ENCODE assay signal across 18 mouse cellular contexts in genomic region chr4:120342658-120343057, GRCm38 (mm10). TPM values are rescaled to one million over a fixed set of nuclear protein-coding genes. Genes with fewer than 3 reads are reported as not detected.
DNase-seq lines count a peak whose midpoint lies in the region; ATAC-seq lines count a peak whose summit lies in the region.
"Had no signal": no experiment of that assay in that cellular context is flagged by ENCODE, and none has a peak within 500 bp of the region (broad histone marks: within the 10 kb centered on the region; RNA-seq: fewer than 3 reads in every experiment).

No protein-coding gene starts in this region.

- H3K27me3 ChIP-seq in heart, embryonic 10.5 days (ENCODE audit: insufficient read depth, poor library complexity, severe bottlenecking) = no peaks in the 10 kb centered on the region
- H3K27me3 ChIP-seq in forebrain, embryonic 10.5 days (ENCODE audit: poor library complexity, severe bottlenecking) = no peaks in the 10 kb centered on the region
- H3K27me3 ChIP-seq: embryonic facial prominence, embryonic 12.5 days; forebrain, embryonic 12.5 days had no signal

- H3K27ac ChIP-seq in heart, embryonic 10.5 days = no peak overlapping the region
- no peak overlapping the region for H3K27ac ChIP-seq in forebrain, embryonic 10.5 days
- H3K27ac ChIP-seq: embryonic facial prominence, embryonic 10.5 days; embryonic facial prominence, embryonic 12.5 days; forebrain, embryonic 12.5 days had no signal

- peak; percentile 56 for ATAC-seq in megakaryocyte, adult 5-6 weeks (ENCODE audit: poor library complexity, severe bottlenecking)
- ATAC-seq: forebrain, embryonic 14.5 days; forebrain, embryonic 16.5 days had no signal

- no peaks in the 10 kb centered on the region for H3K9me3 ChIP-seq in heart, embryonic 10.5 days
- no peaks in the 10 kb centered on the region for H3K9me3 ChIP-seq in forebrain, embryonic 10.5 days
- H3K9me3 ChIP-seq: embryonic facial prominence, embryonic 10.5 days; embryonic facial prominence, embryonic 12.5 days; forebrain, embryonic 12.5 days had no signal

- no peak overlapping the region for H3K4me3 ChIP-seq in heart, embryonic 10.5 days
- H3K4me3 ChIP-seq in forebrain, embryonic 10.5 days = no peak overlapping the region
- H3K4me3 ChIP-seq: embryonic facial prominence, embryonic 10.5 days; embryonic facial prominence, embryonic 12.5 days; forebrain, embryonic 12.5 days had no signal

- WGBS in heart, embryonic 10.5 days = 58% methylated on average over 1 of the region's 1 CpGs
- 94% methylated on average over 1 of the region's 1 CpGs for WGBS in forebrain, embryonic 10.5 days

- intact Hi-C loops in heart, postnatal 14 days (cut with DNase I) = no loop called here

- peaks cover 6% of the 10 kb centered on the region; the same call in 1 of the 2 replicates for H3K4me1 ChIP-seq in heart, embryonic 10.5 days
- peaks cover 24% of the 10 kb centered on the region for H3K4me1 ChIP-seq in forebrain, embryonic 10.5 days
- H3K4me1 ChIP-seq: embryonic facial prominence, embryonic 12.5 days had no signal

- DNase-seq in heart, embryonic 10.5 days (ENCODE audit: low spot score) = peak; percentile 55
- DNase-seq in heart, postnatal 14 days = no peak
- no peak for DNase-seq in forebrain, embryonic 10.5 days (ENCODE audit: extremely low spot score, low spot score)
- DNase-seq in cerebellum, adult 11 months = no peak
- DNase-seq: adrenal gland, adult 2 months; adrenal gland, postnatal 10 days; adrenal gland, postnatal 25 days; cerebellum, adult 11-12 months; cerebellum, adult 2 months; cerebellum, adult 9-10 months; cerebellum, postnatal 10 days; cerebellum, postnatal 25 days had no signal

- no peaks in the 10 kb centered on the region for H3K36me3 ChIP-seq in heart, embryonic 10.5 days
- H3K36me3 ChIP-seq in forebrain, embryonic 10.5 days (replicated peaks) = no peaks in the 10 kb centered on the region
- H3K36me3 ChIP-seq: embryonic facial prominence, embryonic 10.5 days; embryonic facial prominence, embryonic 12.5 days; forebrain, embryonic 12.5 days had no signal

RNA-seq across cellular contexts. Expression of gene Foxo6, which starts 55.5 kb away (rescaled TPM):
- 0.07 and 0.20 TPM in 2 replicates for polyA plus RNA-seq in heart, embryonic 10.5 days (2016; fragmentation: Nextera tagmentation; extraction: Ambion mirVana)
- 1 to 10 TPM; 6.1 to 7.2 TPM for total RNA-seq in heart, postnatal 14 days (2021)
- not detected in 2 replicates for total RNA-seq in megakaryocyte, adult 5-6 weeks (2015)
- not detected in 2 replicates for total RNA-seq in megakaryocyte, adult 5-6 weeks (2017)
- polyA plus RNA-seq in forebrain, embryonic 10.5 days (2016; fragmentation: Nextera tagmentation; extraction: Ambion mirVana) = 0.06 TPM in 2 replicates

Comparison
In these comparisons a context has a peak if more than half of its experiments do, and no peak if none do; other contexts are left out.
1. RNA of gene Foxo6, which starts 55.5 kb away (total RNA-seq): 6.1 to 7.2 TPM in heart, postnatal 14 days; not detected in megakaryocyte, adult 5-6 weeks; every median in the first group is over 4 times any median in the second.